Mouse (Mus musculus) embryonic fibroblast, embryonic 13.5 days (primary cell): ENCODE data around the gene Gas7. TPM values are rescaled to one million over a fixed set of nuclear protein-coding genes. Genes with fewer than 3 reads are reported as not detected.

Experiments used
- H3K27ac ChIP-seq: 2 replicates; pipeline ENCODE4 v1.5.1; 2012; ENCODE audit warnings: low read length, control low read depth, inconsistent platforms; ENCODE audit not compliant: insufficient read depth
- H3K4me1 ChIP-seq: 2 replicates; pipeline ENCODE4 v1.6.1; 2011; ENCODE audit warnings: low read length; ENCODE audit not compliant: control insufficient read depth, insufficient read depth
- H3K4me3 ChIP-seq: 2 replicates; pipeline ENCODE4 v1.5.1; 2011; ENCODE audit warnings: mild to moderate bottlenecking, control low read depth, low read length; ENCODE audit not compliant: insufficient read depth
- CTCF ChIP-seq: IDR thresholded peaks from 2 replicates; pipeline ENCODE4 v1.5.1; 2011; ENCODE audit warnings: mild to moderate bottlenecking, control low read depth, low read length, moderate library complexity, borderline replicate concordance; ENCODE audit not compliant: insufficient read depth
- POLR2A ChIP-seq: IDR thresholded peaks from 2 replicates; pipeline ENCODE4 v1.6.1; 2011; ENCODE audit warnings: low read depth, mild to moderate bottlenecking, control low read depth, low read length, moderate library complexity
- polyA plus RNA-seq: library from polyadenylated mRNA; stranded (reverse); fragments of >200 nt; gene quantifications from 2 replicates; pipeline ENCODE4 v1.2.4, GENCODE M21; 2011; ENCODE audit warnings: low read depth; ENCODE audit not compliant: missing spikeins, insufficient read length

Gene Gas7
- polyA plus RNA-seq, 1 experiment = 22.7 TPM

- H3K4me1 ChIP-seq = no peaks in the 10 kb centered on the region
- H3K4me3 ChIP-seq = no peak overlapping the region
- TF ChIP-seq POLR2A = no peak
- TF ChIP-seq CTCF = no peak
- H3K27ac ChIP-seq = no peak overlapping the region
These were observed 10.0 kb upstream of the Gas7 start for GRCm38 (mm10) chr11:67445058-67445825.

GRCm38 (mm10) chr11:67451525-67451924, 3.7 kb upstream of the Gas7 start:
- no peak overlapping the region for H3K27ac ChIP-seq
- no peaks in the 10 kb centered on the region for H3K4me1 ChIP-seq
- H3K4me3 ChIP-seq = no peak overlapping the region
- no peak for TF ChIP-seq POLR2A
- no peak for TF ChIP-seq CTCF

GRCm38 (mm10) chr11:67455527-67455981, 317 bp downstream of the Gas7 start:
- H3K27ac ChIP-seq = no peak overlapping the region
- H3K4me1 ChIP-seq = no peaks in the 10 kb centered on the region
- peak overlapping the region; percentile 61 for H3K4me3 ChIP-seq
- no peak for TF ChIP-seq CTCF
- no peak for TF ChIP-seq POLR2A

DNA sequence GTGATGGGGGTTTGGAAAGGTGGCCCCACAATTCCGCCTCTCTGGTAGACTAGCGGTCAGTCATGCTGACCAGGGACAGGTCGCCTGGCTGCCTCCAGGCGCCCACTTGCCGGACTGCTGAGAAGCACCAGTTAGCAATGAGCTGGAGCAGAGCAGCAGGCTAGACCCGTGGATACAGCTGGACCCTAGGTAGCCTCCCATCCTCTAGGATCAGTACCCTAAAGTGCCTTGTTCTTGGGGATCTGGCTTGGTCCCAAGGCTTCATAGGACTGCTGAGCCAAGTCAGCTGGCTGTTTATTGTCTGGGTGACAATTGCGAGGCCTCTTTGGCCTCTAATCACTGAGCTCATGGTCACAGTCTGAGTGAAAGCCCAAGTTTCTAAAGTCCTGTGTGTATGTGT, 792 bp downstream of the Gas7 start:
- Histone ChIP-seq H3K27ac (no peak overlapping the region), H3K4me3 (peak overlapping the region; percentile 61), H3K4me1 (no peaks in the 10 kb centered on the region)
- TF ChIP-seq CTCF (no peak), POLR2A (no peak)

GRCm38 (mm10) chr11:67458171-67458570, 2.9 kb downstream of the Gas7 start:
- no peak overlapping the region for H3K27ac ChIP-seq
- H3K4me3 ChIP-seq = no peak overlapping the region
- H3K4me1 ChIP-seq = no peaks in the 10 kb centered on the region
- TF ChIP-seq CTCF (no peak), POLR2A (no peak)

- peaks cover 6% of the 10 kb centered on the region; the same call in 1 of the 2 replicates for H3K4me1 ChIP-seq
- no peak overlapping the region for H3K27ac ChIP-seq
- TF ChIP-seq CTCF (no peak), POLR2A (no peak)
- no peak overlapping the region for H3K4me3 ChIP-seq
These were observed 11.9 kb downstream of the Gas7 start for GRCm38 (mm10) chr11:67467132-67467531.

- Histone ChIP-seq H3K27ac (no peak overlapping the region), H3K4me3 (no peak overlapping the region), H3K4me1 (peaks cover 6% of the 10 kb centered on the region)
- no peak for TF ChIP-seq POLR2A
- no peak for TF ChIP-seq CTCF
These were observed 13.6 kb downstream of the Gas7 start for GRCm38 (mm10) chr11:67468846-67469245.

DNA sequence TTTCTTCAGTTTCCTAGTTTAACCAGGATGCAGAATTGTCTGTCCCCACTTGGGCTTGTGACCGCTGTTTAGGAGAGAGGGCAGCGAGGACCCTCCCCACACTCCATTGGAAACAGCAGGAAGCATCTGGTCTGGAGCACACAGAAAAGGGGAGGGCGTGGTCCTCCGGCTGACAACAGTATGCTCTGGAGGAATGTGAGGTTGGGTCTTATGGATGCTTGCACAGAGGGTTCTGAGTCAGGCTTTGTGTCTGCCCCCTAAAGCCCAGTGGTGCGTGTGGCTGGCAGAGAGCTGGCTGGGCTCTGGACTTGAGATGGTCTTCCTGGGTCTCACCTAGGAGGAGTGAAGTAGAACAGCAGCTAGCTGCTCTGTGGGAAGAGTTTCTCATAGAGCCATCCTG, 19.4 kb downstream of the Gas7 start:
- no peak for TF ChIP-seq CTCF
- no peak for TF ChIP-seq POLR2A
- no peak overlapping the region for H3K27ac ChIP-seq
- H3K4me1 ChIP-seq = peaks cover 5% of the 10 kb centered on the region; the same call in 1 of the 2 replicates
- no peak overlapping the region for H3K4me3 ChIP-seq

- H3K27ac ChIP-seq = no peak overlapping the region
- peaks cover 5% of the 10 kb centered on the region; the same call in 1 of the 2 replicates for H3K4me1 ChIP-seq
- TF ChIP-seq CTCF (no peak), POLR2A (no peak)
- H3K4me3 ChIP-seq = no peak overlapping the region
These were observed 24.3 kb downstream of the Gas7 start for GRCm38 (mm10) chr11:67479534-67479933.

DNA sequence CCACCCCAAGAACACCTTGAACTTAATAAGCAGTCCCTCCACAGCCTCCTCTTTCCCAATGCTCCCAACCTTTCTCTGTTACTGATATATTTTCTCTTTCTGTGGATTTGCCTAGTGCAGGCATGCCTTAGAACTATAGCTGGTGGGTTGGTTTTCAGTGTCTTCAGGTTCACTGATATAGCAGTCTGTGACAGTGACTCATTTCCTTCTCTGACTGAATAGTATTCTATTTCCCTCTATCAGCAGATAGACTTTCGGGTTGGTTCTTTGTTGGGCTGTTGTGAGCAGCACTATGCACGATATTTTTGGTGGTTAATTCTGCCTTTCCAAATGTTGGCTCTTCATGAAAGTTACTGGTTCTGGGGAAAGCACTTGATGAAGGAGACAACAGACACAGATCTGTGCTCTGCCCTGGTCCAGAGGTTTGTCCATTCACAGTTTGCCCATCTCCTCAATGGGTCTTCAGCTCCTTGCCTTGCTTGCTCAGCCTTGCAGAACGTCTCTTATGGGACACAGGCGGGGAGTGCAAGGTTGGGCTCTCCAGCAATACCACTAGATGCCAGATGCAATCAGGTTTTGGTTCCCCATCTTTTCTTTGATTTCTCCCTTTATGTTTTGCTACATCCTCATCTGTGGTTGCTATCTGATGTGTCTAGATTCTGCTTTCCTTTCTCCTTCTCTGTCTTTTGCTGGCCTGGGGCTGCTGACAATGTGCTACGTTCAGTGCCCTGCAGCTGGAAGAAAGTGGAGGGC, 25.1 kb downstream of the Gas7 start:
- TF ChIP-seq POLR2A (no peak), CTCF (no peak)
- no peak overlapping the region for H3K4me3 ChIP-seq
- H3K4me1 ChIP-seq = peaks cover 2% of the 10 kb centered on the region; the same call in 1 of the 2 replicates
- H3K27ac ChIP-seq = no peak overlapping the region
